Mouse (Mus musculus) ES-E14 (cell line): ENCODE results near the gene Vwce.

Experiments used
- HCFC1 ChIP-seq: IDR thresholded peaks from 2 replicates; pipeline ENCODE4 v1.6.1; 2012; ENCODE audit warnings: low read length, inconsistent platforms, borderline replicate concordance; ENCODE audit not compliant: insufficient read depth
- MAFK ChIP-seq: IDR thresholded peaks from 2 replicates; pipeline ENCODE4 v1.6.1; 2014; ENCODE audit warnings: mild to moderate bottlenecking, low read depth, low read length, inconsistent platforms; ENCODE audit not compliant: insufficient read depth
- ZC3H11A ChIP-seq: IDR thresholded peaks from 2 replicates; pipeline ENCODE4 v1.6.1; 2012; ENCODE audit warnings: low read depth, mild to moderate bottlenecking, inconsistent platforms, low read length, borderline replicate concordance
- ZNF384 ChIP-seq: IDR thresholded peaks from 2 replicates; pipeline ENCODE4 v1.6.1; 2012; ENCODE audit warnings: low read depth, low read length, inconsistent platforms

GRCm38 (mm10) chr19:10658406-10658805, 24.4 kb downstream of the Vwce start:
- TF ChIP-seq HCFC1 (no peak), MAFK (no peak), ZC3H11A (no peak), ZNF384 (no peak)
